Mouse (Mus musculus) MEL (cell line): ENCODE data around the gene Ism1. TPM values are rescaled to one million over a fixed set of nuclear protein-coding genes. Genes with fewer than 3 reads are reported as not detected.

Experiments used
- DNase-seq: peaks from one replicate; pipeline ENCODE4 v3.0.0; 2011; ENCODE audit warnings: low read depth, low spot score
- H3K27ac ChIP-seq: 2 replicates; pipeline ENCODE4 v1.5.1; 2012; ENCODE audit warnings: low read depth, mild to moderate bottlenecking, control low read depth, low read length, moderate library complexity; ENCODE audit not compliant: control insufficient read depth
- H3K27me3 ChIP-seq, 2 experiments: fragments of 150-350 bp in 1 of 2; sonication (generic) in 1 of 2; 2 replicates each; pipeline ENCODE4 v1.6.1; 2012; ENCODE audit warnings: low read length in 2 of 2, mild to moderate bottlenecking in 2 of 2, improper control_type of control experiment in 1 of 2, moderate library complexity in 1 of 2; ENCODE audit not compliant: insufficient read depth in 2 of 2, control insufficient read depth in 1 of 2
- H3K36me3 ChIP-seq, 2 experiments: 2 replicates each; pipeline ENCODE4 v1.6.1; 2012 to 2014; ENCODE audit warnings: low read length in 2 of 2, improper control_type of control experiment in 1 of 2, inconsistent platforms in 1 of 2, mild to moderate bottlenecking in 1 of 2; ENCODE audit not compliant: insufficient read depth in 2 of 2, control insufficient read depth in 1 of 2
- H3K4me1 ChIP-seq, 2 experiments: fragments of 150-350 bp in 1 of 2; sonication (generic) in 1 of 2; 2 replicates each; pipeline ENCODE4 v1.6.1; 2012; ENCODE audit warnings: low read length in 2 of 2, improper control_type of control experiment in 1 of 2, mild to moderate bottlenecking in 1 of 2; ENCODE audit not compliant: insufficient read depth in 2 of 2, control insufficient read depth in 1 of 2
- H3K4me3 ChIP-seq, 2 experiments: fragments of 150-350 bp in 1 of 2; sonication (generic) in 1 of 2; 2 replicates each; pipeline ENCODE4 v1.5.1; 2012; ENCODE audit warnings: low read depth in 2 of 2, low read length in 2 of 2, mild to moderate bottlenecking in 2 of 2, moderate library complexity in 2 of 2, control low read depth in 1 of 2, improper control_type of control experiment in 1 of 2; ENCODE audit not compliant: control insufficient read depth in 1 of 2, insufficient read depth in 1 of 2
- H3K79me2 ChIP-seq: 2 replicates; pipeline ENCODE4 v1.6.1; 2012; ENCODE audit warnings: mild to moderate bottlenecking, low read length, moderate library complexity; ENCODE audit not compliant: control insufficient read depth, poor library complexity, insufficient read depth
- H3K9ac ChIP-seq: 2 replicates; pipeline ENCODE4 v1.6.1; 2012; ENCODE audit warnings: low read depth, mild to moderate bottlenecking, control low read depth, low read length, moderate library complexity; ENCODE audit not compliant: control insufficient read depth, poor library complexity, severe bottlenecking
- H3K9me3 ChIP-seq: fragments of 150-350 bp; sonication (generic); replicated peaks from 2 replicates; pipeline ENCODE4 v1.6.1; 2012; ENCODE audit warnings: mild to moderate bottlenecking, low read length, improper control_type of control experiment, moderate library complexity; ENCODE audit not compliant: insufficient read depth
- BHLHE40 ChIP-seq: IDR thresholded peaks from 2 replicates; pipeline ENCODE4 v1.6.1; 2012; ENCODE audit warnings: low read depth, mild to moderate bottlenecking, inconsistent platforms, low read length, improper control_type of control experiment, borderline replicate concordance
- CHD2 ChIP-seq: IDR thresholded peaks from 2 replicates; pipeline ENCODE4 v1.6.1; 2011; ENCODE audit warnings: low read length, improper control_type of control experiment
- E2F4 ChIP-seq: IDR thresholded peaks from 2 replicates; pipeline ENCODE4 v1.6.1; 2011; ENCODE audit warnings: low read depth, low read length, improper control_type of control experiment, borderline replicate concordance
- GATA1 ChIP-seq: IDR thresholded peaks from 2 replicates; pipeline ENCODE4 v1.6.1; 2011; ENCODE audit warnings: low read depth, low read length, improper control_type of control experiment
- KAT2A ChIP-seq: conservative IDR thresholded peaks from 2 replicates; pipeline ENCODE4 v1.6.1; 2012; ENCODE audit warnings: low read depth, low read length, improper control_type of control experiment, inconsistent platforms
- MAX ChIP-seq: IDR thresholded peaks from 2 replicates; pipeline ENCODE4 v1.6.1; 2011; ENCODE audit warnings: low read length, improper control_type of control experiment
- MAZ ChIP-seq: IDR thresholded peaks from 2 replicates; pipeline ENCODE4 v1.6.1; 2012; ENCODE audit warnings: low read depth, mild to moderate bottlenecking, inconsistent platforms, low read length, improper control_type of control experiment
- MXI1 ChIP-seq: IDR thresholded peaks from 2 replicates; pipeline ENCODE4 v1.6.1; 2011; ENCODE audit warnings: mild to moderate bottlenecking, low read depth, low read length, improper control_type of control experiment
- MYC ChIP-seq: IDR thresholded peaks from 2 replicates; pipeline ENCODE4 v1.6.1; 2011; ENCODE audit warnings: low read depth, mild to moderate bottlenecking, low read length, improper control_type of control experiment, moderate library complexity
- POLR2AphosphoS2 ChIP-seq: IDR thresholded peaks from 2 replicates; pipeline ENCODE4 v1.6.1; 2011; ENCODE audit warnings: low read length, improper control_type of control experiment
- RAD21 ChIP-seq: IDR thresholded peaks from 2 replicates; pipeline ENCODE4 v1.6.1; 2011; ENCODE audit warnings: mild to moderate bottlenecking, low read depth, low read length, improper control_type of control experiment
- RCOR1 ChIP-seq: IDR thresholded peaks from 2 replicates; pipeline ENCODE4 v1.6.1; 2012; ENCODE audit warnings: low read depth, mild to moderate bottlenecking, inconsistent platforms, low read length, improper control_type of control experiment
- TAL1 ChIP-seq: IDR thresholded peaks from 2 replicates; pipeline ENCODE4 v1.6.1; 2012; ENCODE audit warnings: mild to moderate bottlenecking, inconsistent platforms, low read length, moderate library complexity, mixed read lengths
- TBP ChIP-seq: IDR thresholded peaks from 2 replicates; pipeline ENCODE4 v1.8.0; 2011; ENCODE audit warnings: low read depth, low read length, improper control_type of control experiment
- TCF12 ChIP-seq: IDR thresholded peaks from 2 replicates; pipeline ENCODE4 v1.6.1; 2014; ENCODE audit warnings: low read depth, mild to moderate bottlenecking, inconsistent platforms, low read length, improper control_type of control experiment, moderate library complexity
- UBTF ChIP-seq: IDR thresholded peaks from 2 replicates; pipeline ENCODE4 v1.6.1; 2012; ENCODE audit warnings: low read depth, mild to moderate bottlenecking, inconsistent platforms, low read length, improper control_type of control experiment, moderate library complexity, borderline replicate concordance; ENCODE audit not compliant: insufficient read depth
- USF2 ChIP-seq, 2 experiments: IDR thresholded peaks; 2 replicates each; pipeline ENCODE4 v1.6.1; 2011 to 2012; ENCODE audit warnings: improper control_type of control experiment in 2 of 2, low read length in 2 of 2, borderline replicate concordance in 1 of 2, inconsistent platforms in 1 of 2, low read depth in 1 of 2, mild to moderate bottlenecking in 1 of 2; ENCODE audit not compliant: insufficient read depth in 1 of 2
- ZC3H11A ChIP-seq: IDR thresholded peaks from 2 replicates; pipeline ENCODE4 v1.6.1; 2012; ENCODE audit warnings: low read depth, mild to moderate bottlenecking, inconsistent platforms, low read length, improper control_type of control experiment
- ZMIZ1 ChIP-seq: IDR thresholded peaks from 2 replicates; pipeline ENCODE4 v1.6.1; 2012; ENCODE audit warnings: low read depth, mild to moderate bottlenecking, inconsistent platforms, low read length, improper control_type of control experiment, moderate library complexity
- ZNF384 ChIP-seq: IDR thresholded peaks from 2 replicates; pipeline ENCODE4 v1.6.1; 2012; ENCODE audit warnings: low read depth, mild to moderate bottlenecking, inconsistent platforms, low read length, improper control_type of control experiment
- polyA plus RNA-seq, 2 experiments: library from polyadenylated mRNA; stranded (reverse) in 1 of 2; unstranded in 1 of 2; fragments of >175 nt in 1 of 2; fragments of >200 nt in 1 of 2; gene quantifications; 2 replicates each; pipeline versions ENCODE4 v1.2.1 to v1.2.4; 2012; ENCODE audit warnings: low replicate concordance in 2 of 2, low read depth in 1 of 2; ENCODE audit not compliant: insufficient read length in 2 of 2, insufficient read depth in 1 of 2, missing spikeins in 1 of 2
- total RNA-seq: library from RNA; depleted of rRNA; stranded (reverse); fragments of 300-350 nt; gene quantifications from 2 replicates; pipeline ENCODE4 v1.2.3, GENCODE M21; 2012

Gene Ism1
- total and polyA plus RNA-seq, 3 experiments = not detected

GRCm38 (mm10) chr2:139728060-139728459 is 50.1 kb downstream of the Ism1 start:
- Histone ChIP-seq H3K4me3 (no peak overlapping the region), H3K9ac (no peak overlapping the region), H3K9me3 (no peaks in the 10 kb centered on the region), H3K79me2 (no peaks in the 10 kb centered on the region), H3K27me3 (no peaks in the 10 kb centered on the region), H3K27ac (no peak overlapping the region), H3K36me3 (no peaks in the 10 kb centered on the region), H3K4me1 (no peaks in the 10 kb centered on the region)
- DNase-seq = no peak
- TF ChIP-seq TBP (no peak), KAT2A (no peak), POLR2AphosphoS2 (no peak), ZNF384 (no peak), MXI1 (no peak), USF2 (IDR thresholded peaks at IDR 0.05; ENCODE audit: borderline replicate concordance in 1 of 2, insufficient read depth in 1 of 2, low read depth in 1 of 2, low read length in 2 of 2) (no peak), MYC (no peak), CHD2 (no peak), E2F4 (no peak), RCOR1 (no peak), TAL1 (no peak), MAX (no peak), RAD21 (no peak), TCF12 (no peak), BHLHE40 (no peak), ZC3H11A (no peak), ZMIZ1 (no peak), UBTF (no peak), MAZ (no peak)

GRCm38 (mm10) chr2:139729377-139729776 is 51.4 kb downstream of the Ism1 start:
- TF ChIP-seq GATA1 = no peak
- no peak for TF ChIP-seq MAX
- no peaks in the 10 kb centered on the region for H3K36me3 ChIP-seq
- H3K27ac ChIP-seq = no peak overlapping the region
- no peak for DNase-seq
- H3K9ac ChIP-seq = no peak overlapping the region
- no peaks in the 10 kb centered on the region for H3K4me1 ChIP-seq
- H3K27me3 ChIP-seq = no peaks in the 10 kb centered on the region
- no peaks in the 10 kb centered on the region for H3K9me3 ChIP-seq
- no peak overlapping the region for H3K4me3 ChIP-seq
- no peaks in the 10 kb centered on the region for H3K79me2 ChIP-seq
